Mouse (Mus musculus) hindbrain, postnatal 0 days (tissue): ENCODE data around the gene Med27. TPM values are rescaled to one million over a fixed set of nuclear protein-coding genes. Genes with fewer than 3 reads are reported as not detected.
A peak's percentile ranks its signal among the peaks of the same experiment; 100 is the strongest.

Source experiments
- ATAC-seq: fragments of 200-750 bp; cut with Nextera tagmentation; 2 replicates; pipeline ENCODE4 v1.8.0; 2017; ENCODE audit warnings: mild to moderate bottlenecking, moderate TSS enrichment, moderate library complexity
- DNase-seq: peaks from one replicate; pipeline ENCODE4 v3.0.0-alpha.2; 2015; ENCODE audit warnings: low spot score
- H3K27ac ChIP-seq: fragments of 300-500 bp; sonication (generic); 2 replicates; pipeline ENCODE4 v1.5.1; 2014; ENCODE audit warnings: mild to moderate bottlenecking
- H3K27me3 ChIP-seq: fragments of 300-500 bp; sonication (generic); 2 replicates; pipeline ENCODE4 v1.6.1; 2014; ENCODE audit warnings: low read length, mixed read lengths; ENCODE audit not compliant: insufficient read depth
- H3K36me3 ChIP-seq: fragments of 300-500 bp; sonication (generic); 2 replicates; pipeline ENCODE4 v1.6.1; 2014; ENCODE audit warnings: low read length, mixed read lengths; ENCODE audit not compliant: insufficient read depth
- H3K4me1 ChIP-seq: fragments of 300-500 bp; sonication (generic); 2 replicates; pipeline ENCODE4 v1.6.1; 2014; ENCODE audit warnings: antibody characterized with exemption, low read length, mixed read lengths; ENCODE audit not compliant: insufficient read depth
- H3K4me2 ChIP-seq: fragments of 300-500 bp; sonication (generic); 2 replicates; pipeline ENCODE4 v1.6.1; 2014; ENCODE audit warnings: low read depth, mild to moderate bottlenecking, low read length, moderate library complexity, mixed read lengths
- H3K4me3 ChIP-seq: fragments of 300-500 bp; sonication (generic); 2 replicates; pipeline ENCODE4 v1.5.1; 2014; ENCODE audit warnings: low read length
- H3K9ac ChIP-seq: fragments of 300-500 bp; sonication (generic); replicated peaks from 2 replicates; pipeline ENCODE4 v1.6.1; 2014; ENCODE audit warnings: mild to moderate bottlenecking, low read length, moderate library complexity, mixed read lengths
- H3K9me3 ChIP-seq: fragments of 300-500 bp; sonication (generic); 2 replicates; pipeline ENCODE4 v1.6.1; 2016; ENCODE audit warnings: low read length, mixed read lengths
- CTCF ChIP-seq: IDR thresholded peaks from 2 replicates; pipeline ENCODE4 v1.5.1; 2016; ENCODE audit warnings: antibody characterized with exemption, control low read depth, low read depth
- WGBS: fragments of 180-500 bp; shearing (Covaris S2); extraction: QIAGEN DNeasy Blood & Tissue Kit; methylation state at CpG from one replicate; pipeline ENCODE4 v1.1.7; 2014; 5-methylcytosine and 5-hydroxymethylcytosine counted together
- polyA plus RNA-seq: library from polyadenylated mRNA; unstranded; fragments of >200 nt; fragmentation: Nextera tagmentation; extraction: Ambion mirVana; gene quantifications from 2 replicates; pipeline ENCODE4 v1.2.1, GENCODE M21; 2015
- total RNA-seq: library from RNA; depleted of rRNA; stranded (reverse); fragments of >200 nt; gene quantifications from 2 replicates; pipeline ENCODE4 v1.2.3, GENCODE M21; 2014

Gene Med27
- total and polyA plus RNA-seq, 2 experiments from 2014 or later, result 58.8 to 70.3 TPM

DNA sequence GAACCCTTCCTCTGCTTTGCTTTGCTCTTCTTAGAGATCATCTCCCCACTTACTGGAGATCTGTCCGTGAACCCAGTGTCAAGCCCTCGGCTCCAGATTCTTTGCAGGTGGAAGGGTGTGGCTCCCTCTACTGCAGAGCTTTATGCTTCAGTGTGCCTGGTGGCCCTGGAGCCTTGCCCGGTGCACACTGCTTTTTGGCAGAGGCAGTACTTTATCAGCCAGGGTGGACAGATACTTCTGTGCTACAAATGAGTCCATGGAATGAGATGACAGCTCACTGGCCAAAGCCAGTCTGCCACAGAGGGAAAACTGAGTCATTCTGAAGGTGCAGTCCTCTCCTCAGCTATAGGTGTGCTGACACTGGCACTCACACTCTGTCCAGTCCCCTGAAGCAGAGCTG is 80.1 kb downstream of the Med27 start:
- no peaks in the 10 kb centered on the region for H3K9me3 ChIP-seq
- no peaks in the 10 kb centered on the region for H3K27me3 ChIP-seq
- 65% methylated on average over 3 of the region's 3 CpGs for WGBS
- no peak for ATAC-seq
- no peak overlapping the region for H3K4me2 ChIP-seq
- no peak overlapping the region for H3K27ac ChIP-seq
- no peak for TF ChIP-seq CTCF
- peak; percentile 51 for DNase-seq
- no peak overlapping the region for H3K9ac ChIP-seq
- H3K36me3 ChIP-seq, result no peaks in the 10 kb centered on the region
- H3K4me1 ChIP-seq, result 0 out of 2 replicates have a peak, but pooled peaks cover 4% of the 10 kb centered on the region
- H3K4me3 ChIP-seq, result no peak overlapping the region

GRCm38 (mm10) chr2:29432565-29432964 is 85.9 kb downstream of the Med27 start:
- ATAC-seq, result no peak
- 0 out of 2 replicates have a peak, but pooled peaks cover 4% of the 10 kb centered on the region for H3K4me1 ChIP-seq
- TF ChIP-seq CTCF, result no peak
- no peaks in the 10 kb centered on the region for H3K36me3 ChIP-seq
- DNase-seq, result no peak
- no peak overlapping the region for H3K4me3 ChIP-seq
- WGBS, result 63% methylated on average over 5 of the region's 5 CpGs
- no peak overlapping the region for H3K9ac ChIP-seq
- no peaks in the 10 kb centered on the region for H3K27me3 ChIP-seq
- no peaks in the 10 kb centered on the region for H3K9me3 ChIP-seq
- no peak overlapping the region for H3K27ac ChIP-seq
- H3K4me2 ChIP-seq, result no peak overlapping the region

GRCm38 (mm10) chr2:29436376-29436775 is 89.8 kb downstream of the Med27 start:
- no peak for DNase-seq
- H3K4me1 ChIP-seq, result 0 out of 2 replicates have a peak, but pooled peaks cover 9% of the 10 kb centered on the region
- no peak overlapping the region for H3K4me3 ChIP-seq
- TF ChIP-seq CTCF, result no peak
- H3K27ac ChIP-seq, result no peak overlapping the region
- H3K36me3 ChIP-seq, result no peaks in the 10 kb centered on the region
- no peak overlapping the region for H3K9ac ChIP-seq
- ATAC-seq, result no peak
- no peak overlapping the region for H3K4me2 ChIP-seq
- WGBS, result 73% methylated on average over 6 of the region's 6 CpGs
- no peaks in the 10 kb centered on the region for H3K9me3 ChIP-seq
- no peaks in the 10 kb centered on the region for H3K27me3 ChIP-seq

DNA sequence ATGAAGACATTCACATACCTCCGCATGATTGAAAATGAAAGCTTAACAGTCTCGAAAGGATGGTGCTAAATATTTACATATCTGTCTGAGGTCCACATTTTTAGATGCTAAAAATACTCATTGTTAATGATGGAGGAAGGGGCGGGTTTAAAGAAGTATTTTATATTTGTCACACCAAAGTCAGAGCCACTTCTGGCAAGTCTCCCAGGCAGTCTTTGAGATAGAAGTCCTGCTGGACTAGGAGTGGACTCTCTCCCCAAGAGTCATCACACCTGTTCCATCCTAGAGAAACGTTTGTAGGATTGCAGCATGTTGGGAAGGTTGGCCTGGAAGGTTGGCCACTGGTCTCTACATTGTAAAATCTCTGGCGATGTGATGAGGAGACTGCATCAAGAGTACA is 90.5 kb downstream of the Med27 start:
- H3K36me3 ChIP-seq, result no peaks in the 10 kb centered on the region
- H3K9me3 ChIP-seq, result no peaks in the 10 kb centered on the region
- no peak for DNase-seq
- H3K4me2 ChIP-seq, result no peak overlapping the region
- H3K27me3 ChIP-seq, result no peaks in the 10 kb centered on the region
- H3K4me1 ChIP-seq, result 0 out of 2 replicates have a peak, but pooled peaks cover 9% of the 10 kb centered on the region
- no peak overlapping the region for H3K9ac ChIP-seq
- WGBS, result 87% methylated on average over 5 of the region's 5 CpGs
- no peak overlapping the region for H3K4me3 ChIP-seq
- ATAC-seq, result no peak
- TF ChIP-seq CTCF, result no peak
- no peak overlapping the region for H3K27ac ChIP-seq

DNA sequence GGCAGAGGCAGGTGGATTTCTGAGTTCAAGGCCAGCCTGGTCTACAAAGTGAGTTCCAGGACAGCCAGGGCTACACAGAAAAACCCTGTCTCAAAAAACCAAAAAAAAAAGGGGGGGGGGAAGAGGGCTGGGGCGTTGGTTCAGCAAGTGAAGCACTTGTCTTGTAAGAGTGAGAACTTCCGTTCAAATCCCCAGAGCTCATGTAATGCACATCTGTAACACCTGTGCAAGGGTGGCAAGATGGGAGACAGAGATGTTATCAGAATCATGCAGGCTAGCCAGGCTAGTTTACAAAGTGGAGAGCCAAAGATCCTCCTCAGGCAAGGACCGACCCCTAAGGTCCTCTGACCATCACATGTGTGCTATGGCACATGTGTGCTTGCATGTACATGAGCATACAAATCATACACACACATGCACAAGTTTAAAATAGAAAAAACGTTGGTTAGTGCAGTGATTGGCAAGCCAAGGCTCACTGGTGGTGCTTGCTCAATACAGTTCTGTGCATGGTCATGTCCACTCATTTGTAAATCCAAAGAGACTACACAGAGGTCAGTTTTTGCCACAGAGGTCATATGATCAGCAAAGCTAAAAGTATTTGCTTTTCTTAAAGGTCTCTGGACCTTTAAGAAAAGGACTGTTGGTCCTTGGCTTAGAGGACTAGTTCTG is 91.4 kb downstream of the Med27 start:
- Histone ChIP-seq H3K9me3 (no peaks in the 10 kb centered on the region), H3K36me3 (no peaks in the 10 kb centered on the region), H3K27me3 (no peaks in the 10 kb centered on the region), H3K9ac (no peak overlapping the region), H3K27ac (no peak overlapping the region), H3K4me2 (no peak overlapping the region), H3K4me3 (no peak overlapping the region), H3K4me1 (0 out of 2 replicates have a peak, but pooled peaks cover 9% of the 10 kb centered on the region)
- ATAC-seq (no peak), DNase-seq (no peak)
- TF ChIP-seq CTCF, result no peak
- 90% methylated on average over 4 of the region's 4 CpGs for WGBS

DNA sequence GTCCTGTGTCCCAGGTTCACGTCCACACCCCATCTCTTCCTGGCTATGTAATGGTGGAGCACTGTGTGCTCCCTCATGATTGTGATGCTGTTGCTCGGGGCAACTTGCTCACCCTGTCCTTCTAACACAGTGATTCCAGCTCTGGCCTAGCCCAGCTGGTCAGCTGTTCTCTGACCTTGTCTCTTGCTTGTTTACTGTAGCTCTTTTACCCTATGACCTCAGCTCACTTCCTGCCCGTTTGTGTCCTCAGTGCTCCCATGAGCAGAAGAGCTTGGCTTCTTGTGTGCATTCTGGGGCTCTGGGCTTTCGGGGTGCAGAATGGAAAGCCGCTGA is 91.9 kb downstream of the Med27 start:
- 0 out of 2 replicates have a peak, but pooled peaks cover 9% of the 10 kb centered on the region for H3K4me1 ChIP-seq
- no peaks in the 10 kb centered on the region for H3K9me3 ChIP-seq
- ATAC-seq (no peak), DNase-seq (no peak)
- no peak overlapping the region for H3K4me3 ChIP-seq
- H3K27ac ChIP-seq, result peak overlapping the region; percentile 60; the same call in 1 of the 2 replicates
- no peak overlapping the region for H3K9ac ChIP-seq
- H3K27me3 ChIP-seq, result no peaks in the 10 kb centered on the region
- H3K36me3 ChIP-seq, result no peaks in the 10 kb centered on the region
- 77% methylated on average over 5 of the region's 5 CpGs for WGBS
- H3K4me2 ChIP-seq, result no peak overlapping the region
- no peak for TF ChIP-seq CTCF

- DNase-seq (no peak), ATAC-seq (no peak)
- H3K4me3 ChIP-seq, result no peak overlapping the region
- H3K9ac ChIP-seq, result no peak overlapping the region
- no peaks in the 10 kb centered on the region for H3K9me3 ChIP-seq
- 0 out of 2 replicates have a peak, but pooled peaks cover 9% of the 10 kb centered on the region for H3K4me1 ChIP-seq
- TF ChIP-seq CTCF, result no peak
- no peaks in the 10 kb centered on the region for H3K27me3 ChIP-seq
- H3K27ac ChIP-seq, result peak overlapping the region; percentile 60; the same call in 1 of the 2 replicates
- no peak overlapping the region for H3K4me2 ChIP-seq
- 54% methylated on average over 1 of the region's 1 CpGs for WGBS
- no peaks in the 10 kb centered on the region for H3K36me3 ChIP-seq
Observed at GRCm38 (mm10) chr2:29438986-29439385, 92.4 kb downstream of the Med27 start.
